Mouse (Mus musculus) MEL (cell line): ENCODE measurements around the gene Map4k1. TPM values are rescaled to one million over a fixed set of nuclear protein-coding genes. Genes with fewer than 3 reads are reported as not detected.

Experiments used
- DNase-seq: peaks from one replicate; pipeline ENCODE4 v3.0.0; 2011; ENCODE audit warnings: low read depth, low spot score
- H3K27ac ChIP-seq: 2 replicates; pipeline ENCODE4 v1.5.1; 2012; ENCODE audit warnings: low read depth, mild to moderate bottlenecking, control low read depth, low read length, moderate library complexity; ENCODE audit not compliant: control insufficient read depth
- H3K27me3 ChIP-seq, 2 experiments: fragments of 150-350 bp in 1 of 2; sonication (generic) in 1 of 2; 2 replicates each; pipeline ENCODE4 v1.6.1; 2012; ENCODE audit warnings: low read length in 2 of 2, mild to moderate bottlenecking in 2 of 2, improper control_type of control experiment in 1 of 2, moderate library complexity in 1 of 2; ENCODE audit not compliant: insufficient read depth in 2 of 2, control insufficient read depth in 1 of 2
- H3K36me3 ChIP-seq, 2 experiments: 2 replicates each; pipeline ENCODE4 v1.6.1; 2012 to 2014; ENCODE audit warnings: low read length in 2 of 2, improper control_type of control experiment in 1 of 2, inconsistent platforms in 1 of 2, mild to moderate bottlenecking in 1 of 2; ENCODE audit not compliant: insufficient read depth in 2 of 2, control insufficient read depth in 1 of 2
- H3K4me1 ChIP-seq, 2 experiments: fragments of 150-350 bp in 1 of 2; sonication (generic) in 1 of 2; 2 replicates each; pipeline ENCODE4 v1.6.1; 2012; ENCODE audit warnings: low read length in 2 of 2, improper control_type of control experiment in 1 of 2, mild to moderate bottlenecking in 1 of 2; ENCODE audit not compliant: insufficient read depth in 2 of 2, control insufficient read depth in 1 of 2
- H3K4me3 ChIP-seq, 2 experiments: fragments of 150-350 bp in 1 of 2; sonication (generic) in 1 of 2; 2 replicates each; pipeline ENCODE4 v1.5.1; 2012; ENCODE audit warnings: low read depth in 2 of 2, low read length in 2 of 2, mild to moderate bottlenecking in 2 of 2, moderate library complexity in 2 of 2, control low read depth in 1 of 2, improper control_type of control experiment in 1 of 2; ENCODE audit not compliant: control insufficient read depth in 1 of 2, insufficient read depth in 1 of 2
- H3K79me2 ChIP-seq: 2 replicates; pipeline ENCODE4 v1.6.1; 2012; ENCODE audit warnings: mild to moderate bottlenecking, low read length, moderate library complexity; ENCODE audit not compliant: control insufficient read depth, poor library complexity, insufficient read depth
- H3K9ac ChIP-seq: 2 replicates; pipeline ENCODE4 v1.6.1; 2012; ENCODE audit warnings: low read depth, mild to moderate bottlenecking, control low read depth, low read length, moderate library complexity; ENCODE audit not compliant: control insufficient read depth, poor library complexity, severe bottlenecking
- H3K9me3 ChIP-seq: fragments of 150-350 bp; sonication (generic); replicated peaks from 2 replicates; pipeline ENCODE4 v1.6.1; 2012; ENCODE audit warnings: mild to moderate bottlenecking, low read length, improper control_type of control experiment, moderate library complexity; ENCODE audit not compliant: insufficient read depth
- CHD1 ChIP-seq: IDR thresholded peaks from 2 replicates; pipeline ENCODE4 v1.6.1; 2012; ENCODE audit warnings: low read depth, mild to moderate bottlenecking, inconsistent platforms, low read length, improper control_type of control experiment
- CTCF ChIP-seq, 3 experiments: IDR thresholded peaks in 2 of 3; conservative IDR thresholded peaks in 1 of 3; 2 replicates each; pipeline ENCODE4 v1.5.1; 2011 to 2012; ENCODE audit warnings: low read length in 3 of 3, low read depth in 2 of 3, mild to moderate bottlenecking in 2 of 3, improper control_type of control experiment in 1 of 3, inconsistent platforms in 1 of 3, mixed read lengths in 1 of 3, moderate library complexity in 1 of 3; ENCODE audit not compliant: control insufficient read depth in 1 of 3, insufficient read depth in 1 of 3, poor library complexity in 1 of 3, severe bottlenecking in 1 of 3
- EP300 ChIP-seq, 2 experiments: IDR thresholded peaks; 2 replicates each; pipeline ENCODE4 v1.6.1; 2011; ENCODE audit warnings: improper control_type of control experiment in 2 of 2, low read length in 2 of 2, low read depth in 1 of 2, mild to moderate bottlenecking in 1 of 2
- ETS1 ChIP-seq: IDR thresholded peaks from 2 replicates; pipeline ENCODE4 v1.6.1; 2012; ENCODE audit warnings: low read depth, mild to moderate bottlenecking, inconsistent platforms, low read length, improper control_type of control experiment, moderate library complexity
- GATA1 ChIP-seq: IDR thresholded peaks from 2 replicates; pipeline ENCODE4 v1.6.1; 2011; ENCODE audit warnings: low read depth, low read length, improper control_type of control experiment
- MAFK ChIP-seq: IDR thresholded peaks from 2 replicates; pipeline ENCODE4 v1.6.1; 2011; ENCODE audit warnings: low read depth, mild to moderate bottlenecking, low read length, improper control_type of control experiment, borderline replicate concordance
- MEF2A ChIP-seq: IDR thresholded peaks from 2 replicates; pipeline ENCODE4 v1.6.1; 2014; ENCODE audit warnings: low read depth, mild to moderate bottlenecking, inconsistent platforms, low read length, improper control_type of control experiment; ENCODE audit not compliant: poor library complexity, insufficient replicate concordance, severe bottlenecking; ENCODE audit errors: extremely low read depth
- MXI1 ChIP-seq: IDR thresholded peaks from 2 replicates; pipeline ENCODE4 v1.6.1; 2011; ENCODE audit warnings: mild to moderate bottlenecking, low read depth, low read length, improper control_type of control experiment
- MYB ChIP-seq: IDR thresholded peaks from 2 replicates; pipeline ENCODE4 v1.6.1; 2011; ENCODE audit warnings: mild to moderate bottlenecking, low read depth, low read length, improper control_type of control experiment
- MYC ChIP-seq: IDR thresholded peaks from 2 replicates; pipeline ENCODE4 v1.6.1; 2011; ENCODE audit warnings: low read depth, mild to moderate bottlenecking, low read length, improper control_type of control experiment, moderate library complexity
- NRF1 ChIP-seq: IDR thresholded peaks from 2 replicates; pipeline ENCODE4 v1.6.1; 2014; ENCODE audit warnings: low read depth, mild to moderate bottlenecking, inconsistent platforms, low read length, improper control_type of control experiment, moderate library complexity; ENCODE audit not compliant: poor library complexity, insufficient read depth, severe bottlenecking
- POLR2A ChIP-seq, 2 experiments: IDR thresholded peaks; 2 replicates each; pipeline ENCODE4 v1.6.1; 2011 to 2012; ENCODE audit warnings: low read length in 2 of 2, mild to moderate bottlenecking in 2 of 2, control low read depth in 1 of 2, improper control_type of control experiment in 1 of 2, low read depth in 1 of 2, moderate library complexity in 1 of 2; ENCODE audit not compliant: control insufficient read depth in 1 of 2, insufficient read depth in 1 of 2, poor library complexity in 1 of 2
- POLR2AphosphoS5 ChIP-seq: IDR thresholded peaks from 2 replicates; pipeline ENCODE4 v1.6.1; 2012; ENCODE audit warnings: low read depth, borderline replicate concordance, mild to moderate bottlenecking, inconsistent platforms, low read length, moderate library complexity, mixed read lengths
- RCOR1 ChIP-seq: IDR thresholded peaks from 2 replicates; pipeline ENCODE4 v1.6.1; 2012; ENCODE audit warnings: low read depth, mild to moderate bottlenecking, inconsistent platforms, low read length, improper control_type of control experiment
- TBP ChIP-seq: IDR thresholded peaks from 2 replicates; pipeline ENCODE4 v1.8.0; 2011; ENCODE audit warnings: low read depth, low read length, improper control_type of control experiment
- UBTF ChIP-seq: IDR thresholded peaks from 2 replicates; pipeline ENCODE4 v1.6.1; 2012; ENCODE audit warnings: low read depth, mild to moderate bottlenecking, inconsistent platforms, low read length, improper control_type of control experiment, moderate library complexity, borderline replicate concordance; ENCODE audit not compliant: insufficient read depth
- USF1 ChIP-seq: IDR thresholded peaks from 2 replicates; pipeline ENCODE4 v1.6.1; 2014; ENCODE audit warnings: low read depth, mild to moderate bottlenecking, inconsistent platforms, low read length, improper control_type of control experiment, moderate library complexity
- USF2 ChIP-seq, 2 experiments: IDR thresholded peaks; 2 replicates each; pipeline ENCODE4 v1.6.1; 2011 to 2012; ENCODE audit warnings: improper control_type of control experiment in 2 of 2, low read length in 2 of 2, borderline replicate concordance in 1 of 2, inconsistent platforms in 1 of 2, low read depth in 1 of 2, mild to moderate bottlenecking in 1 of 2; ENCODE audit not compliant: insufficient read depth in 1 of 2
- polyA plus RNA-seq, 2 experiments: library from polyadenylated mRNA; stranded (reverse) in 1 of 2; unstranded in 1 of 2; fragments of >175 nt in 1 of 2; fragments of >200 nt in 1 of 2; gene quantifications; 2 replicates each; pipeline versions ENCODE4 v1.2.1 to v1.2.4; 2012; ENCODE audit warnings: low replicate concordance in 2 of 2, low read depth in 1 of 2; ENCODE audit not compliant: insufficient read length in 2 of 2, insufficient read depth in 1 of 2, missing spikeins in 1 of 2
- total RNA-seq: library from RNA; depleted of rRNA; stranded (reverse); fragments of 300-350 nt; gene quantifications from 2 replicates; pipeline ENCODE4 v1.2.3, GENCODE M21; 2012

The Map4k1 gene
- total and polyA plus RNA-seq, 3 experiments: 17.3 to 50.8 TPM; not detected in 1

DNA sequence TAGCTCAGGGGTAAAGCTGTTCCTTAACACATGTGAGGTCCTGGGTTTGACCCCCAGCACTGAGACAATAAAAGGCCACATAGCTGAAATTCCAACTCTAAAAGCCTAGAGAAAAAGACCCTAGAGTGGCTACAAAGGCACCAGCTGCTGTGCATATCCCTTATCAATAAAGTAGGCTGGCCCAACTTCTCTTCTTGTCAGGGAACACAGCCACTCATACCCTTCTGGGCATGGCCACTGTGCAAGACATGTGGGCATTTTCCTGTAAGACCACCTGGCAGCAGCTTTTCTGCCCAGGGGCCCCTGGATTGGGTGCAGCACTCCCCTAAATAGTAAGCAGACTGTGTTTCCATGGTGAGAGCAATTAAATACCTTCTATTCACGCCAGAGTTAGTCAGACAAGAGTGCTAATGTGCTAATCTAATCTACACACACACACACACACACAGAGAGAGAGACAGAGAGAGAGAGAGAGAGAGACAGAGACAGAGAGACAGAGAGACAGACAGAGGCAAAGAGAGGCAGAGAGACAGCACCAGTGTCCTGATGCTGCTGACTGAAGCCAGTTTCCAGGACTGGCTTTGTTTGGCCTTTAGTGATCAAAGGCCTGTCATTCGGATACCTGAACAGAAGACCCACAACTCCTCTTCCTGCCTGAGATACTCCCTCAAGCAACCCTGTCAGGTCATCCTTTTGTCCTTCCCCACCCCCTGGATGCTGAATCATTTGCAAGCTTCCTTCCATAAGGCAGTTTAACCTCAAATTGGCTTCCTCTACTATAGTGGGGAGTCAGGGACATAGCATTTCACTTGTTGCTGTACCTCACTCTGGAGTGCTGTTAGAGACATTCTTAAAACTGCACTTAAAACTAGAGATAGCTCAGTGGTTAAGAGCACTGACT is 28.1 kb upstream of the Map4k1 start (continued):
- peak; percentile 74 for TF ChIP-seq MXI1
- TF ChIP-seq TBP: 0 out of 2 replicates have a peak, but pooled peaks have one; percentile 12
- TF ChIP-seq MYB: no peak
- TF ChIP-seq UBTF: no peak
- TF ChIP-seq RCOR1: 0 out of 2 replicates have a peak, but pooled peaks have one; percentile 18
- TF ChIP-seq CHD1: no peak
- peak; percentile 65 for TF ChIP-seq ETS1
- TF ChIP-seq POLR2AphosphoS5: no peak
- no peak for TF ChIP-seq USF2 (IDR thresholded peaks at IDR 0.05; ENCODE audit: borderline replicate concordance in 1 of 2, insufficient read depth in 1 of 2, low read depth in 1 of 2, low read length in 2 of 2)
- TF ChIP-seq MYC: no peak

DNA sequence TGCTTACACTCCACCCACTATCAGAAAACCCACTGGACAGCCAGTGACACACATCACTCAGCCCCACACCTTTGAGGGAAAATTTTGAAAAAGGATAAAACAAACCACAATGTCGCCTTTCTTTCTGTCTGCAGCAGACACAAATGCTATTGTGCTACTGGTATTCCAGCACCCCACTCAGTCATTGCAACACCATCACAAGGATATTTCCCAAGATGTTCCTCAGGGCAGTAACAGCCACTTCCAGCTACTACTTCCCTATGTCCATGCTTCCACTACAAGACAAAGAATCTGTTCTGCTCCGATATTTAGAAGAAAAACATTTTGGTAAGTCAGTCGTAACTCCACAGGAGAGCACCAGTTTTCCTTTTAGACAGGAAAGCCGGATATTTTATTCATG is 27.1 kb upstream of the Map4k1 start:
- no peak overlapping the region for H3K4me3 ChIP-seq
- TF ChIP-seq CTCF (IDR thresholded peaks at IDR 0.05 in 2 of 3, conservative IDR thresholded peaks at IDR 0.05 in 1 of 3; ENCODE audit: control insufficient read depth in 1 of 3, insufficient read depth in 1 of 3, low read depth in 2 of 3, low read length in 3 of 3, poor library complexity in 1 of 3, severe bottlenecking in 1 of 3) (no peak), GATA1 (no peak), NRF1 (no peak), MYB (no peak), POLR2A (IDR thresholded peaks at IDR 0.05; ENCODE audit: control insufficient read depth in 1 of 2, insufficient read depth in 1 of 2, low read depth in 1 of 2, low read length in 2 of 2, poor library complexity in 1 of 2) (no peak), USF1 (no peak), POLR2AphosphoS5 (no peak), UBTF (no peak), EP300 (IDR thresholded peaks at IDR 0.05; ENCODE audit: low read depth in 1 of 2, low read length in 2 of 2) (no peak), TBP (no peak), MAFK (no peak), MYC (no peak), MEF2A (no peak)
- H3K9me3 ChIP-seq: no peaks in the 10 kb centered on the region
- no peak overlapping the region for H3K27ac ChIP-seq
- H3K36me3 ChIP-seq: peaks cover 7 to 81% of the 10 kb centered on the region in 2 experiments; a peak in 3 of 4 replicates
- H3K27me3 ChIP-seq: no peaks in the 10 kb centered on the region
- H3K9ac ChIP-seq: no peak overlapping the region
- DNase-seq: no peak
- peaks cover 36 to 54% of the 10 kb centered on the region in 2 experiments for H3K4me1 ChIP-seq
- H3K79me2 ChIP-seq: peaks cover 74% of the 10 kb centered on the region
